Mouse (Mus musculus): ENCODE measurements around the gene Pogk. TPM values are rescaled to one million over a fixed set of nuclear protein-coding genes. Genes with fewer than 3 reads are reported as not detected.

Pogk gene
- total RNA-seq, 1 experiment: 3.5 TPM

DNA sequence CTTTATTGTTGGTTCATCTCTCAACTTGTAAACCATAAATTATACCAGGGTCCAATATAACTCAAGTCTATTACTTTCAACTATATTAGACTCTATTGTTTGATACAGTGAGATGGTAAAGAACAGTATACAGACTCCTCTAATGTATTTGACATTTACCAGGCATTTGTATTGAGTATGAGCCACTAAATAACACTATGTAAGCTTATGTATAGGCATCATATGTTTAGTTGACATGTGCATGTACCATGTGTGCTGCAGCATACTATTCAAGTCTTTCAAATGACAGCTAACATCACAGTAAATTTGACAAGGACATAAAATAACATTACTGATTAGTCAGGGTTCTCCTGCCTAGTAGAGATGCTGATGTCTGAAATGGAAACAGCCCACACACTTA, 46.5 kb downstream of the Pogk start:
- no peak for TF ChIP-seq ZC3H11A (IDR thresholded peaks at IDR 0.05; ENCODE audit: borderline replicate concordance, low read depth, low read length)
- no peak for TF ChIP-seq ZNF384 (IDR thresholded peaks at IDR 0.05; ENCODE audit: low read depth, low read length)
- TF ChIP-seq MAFK (IDR thresholded peaks at IDR 0.05; ENCODE audit: insufficient read depth, low read depth, low read length): no peak
- TF ChIP-seq HCFC1 (IDR thresholded peaks at IDR 0.05; ENCODE audit: borderline replicate concordance, insufficient read depth, low read length): no peak
- no peak for TF ChIP-seq CHD2 (IDR thresholded peaks at IDR 0.05; ENCODE audit: low read depth, low read length)
- Histone ChIP-seq H3K4me1 (ENCODE audit: control insufficient read depth in 2 of 2, insufficient read depth in 2 of 2, low read length in 2 of 2, poor library complexity in 1 of 2) (no peaks in the 10 kb centered on the region), H3K4me3 (ENCODE audit: insufficient read depth in 1 of 2, low read depth in 1 of 2, low read length in 2 of 2, poor library complexity in 1 of 2, severe bottlenecking in 1 of 2) (no peak overlapping the region), H3K27ac (ENCODE audit: insufficient read depth, low read depth, low read length, poor library complexity, severe bottlenecking) (no peak overlapping the region), H3K9me3 (ENCODE audit: control insufficient read depth, insufficient read depth, low read depth, low read length) (no peaks in the 10 kb centered on the region), H3K36me3 (ENCODE audit: control insufficient read depth, insufficient read depth, low read length, poor library complexity, severe bottlenecking) (no peaks in the 10 kb centered on the region), H3K9ac (ENCODE audit: insufficient read depth, low read depth, low read length, poor library complexity, severe bottlenecking) (no peak overlapping the region)
- in situ Hi-C loops (cut with MboI; ENCODE audit: low sequenced_read_pairs in 2 of 2, unreplicated experiment in 2 of 2): no loop called here
- DNase-seq (ENCODE audit: low read depth, low spot score): no peak

DNA sequence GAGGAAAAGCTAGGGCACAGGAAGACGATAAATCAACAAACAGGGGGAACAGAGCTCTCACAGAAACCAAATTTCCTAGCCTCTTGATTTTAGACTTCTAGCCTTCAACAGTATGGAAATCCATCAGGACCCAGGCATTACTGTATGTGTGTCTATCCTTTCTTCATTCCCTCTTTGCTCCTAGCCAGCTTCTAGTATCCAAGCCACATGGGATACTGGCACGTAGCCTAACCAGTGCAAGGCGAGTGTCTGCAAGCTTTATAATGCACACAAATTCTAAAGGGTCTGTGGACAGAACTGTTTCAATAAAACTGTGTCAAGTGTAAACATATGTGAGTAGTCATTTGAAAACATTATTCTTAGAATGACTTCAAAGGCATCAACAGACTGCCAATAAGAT, 47.0 kb downstream of the Pogk start:
- no peak overlapping the region for H3K4me3 ChIP-seq (ENCODE audit: insufficient read depth in 1 of 2, low read depth in 1 of 2, low read length in 2 of 2, poor library complexity in 1 of 2, severe bottlenecking in 1 of 2)
- no peaks in the 10 kb centered on the region for H3K9me3 ChIP-seq (ENCODE audit: control insufficient read depth, insufficient read depth, low read depth, low read length)
- no peak for DNase-seq (ENCODE audit: low read depth, low spot score)
- no peak for TF ChIP-seq MAFK (IDR thresholded peaks at IDR 0.05; ENCODE audit: insufficient read depth, low read depth, low read length)
- TF ChIP-seq CHD2 (IDR thresholded peaks at IDR 0.05; ENCODE audit: low read depth, low read length): no peak
- no peak for TF ChIP-seq HCFC1 (IDR thresholded peaks at IDR 0.05; ENCODE audit: borderline replicate concordance, insufficient read depth, low read length)
- TF ChIP-seq ZC3H11A (IDR thresholded peaks at IDR 0.05; ENCODE audit: borderline replicate concordance, low read depth, low read length): no peak
- TF ChIP-seq ZNF384 (IDR thresholded peaks at IDR 0.05; ENCODE audit: low read depth, low read length): no peak
- no peaks in the 10 kb centered on the region for H3K4me1 ChIP-seq (ENCODE audit: control insufficient read depth in 2 of 2, insufficient read depth in 2 of 2, low read length in 2 of 2, poor library complexity in 1 of 2)
- no peak overlapping the region for H3K9ac ChIP-seq (ENCODE audit: insufficient read depth, low read depth, low read length, poor library complexity, severe bottlenecking)
- H3K36me3 ChIP-seq (ENCODE audit: control insufficient read depth, insufficient read depth, low read length, poor library complexity, severe bottlenecking): no peaks in the 10 kb centered on the region
- in situ Hi-C loops (cut with MboI; ENCODE audit: low sequenced_read_pairs in 2 of 2, unreplicated experiment in 2 of 2): no loop called here
- H3K27ac ChIP-seq (ENCODE audit: insufficient read depth, low read depth, low read length, poor library complexity, severe bottlenecking): no peak overlapping the region

DNA sequence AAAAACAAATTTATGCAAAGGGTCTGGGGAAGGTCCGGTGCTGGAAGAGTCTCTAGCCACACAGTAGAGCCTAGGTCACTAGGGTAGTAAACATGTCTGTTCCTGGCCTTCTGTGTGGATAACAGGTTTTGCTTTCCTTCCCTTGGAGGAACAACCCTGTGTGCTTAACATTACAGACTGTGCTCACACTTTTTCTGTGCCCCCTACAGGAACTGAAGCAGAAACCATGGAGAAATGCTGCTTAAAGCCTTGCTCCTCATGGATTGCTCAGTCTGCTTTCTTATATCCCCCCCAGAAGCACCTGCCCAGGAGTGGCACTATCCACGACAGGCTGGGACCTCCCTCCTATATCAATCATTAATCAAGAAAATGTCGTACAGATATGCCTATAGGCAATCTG, 47.8 kb downstream of the Pogk start:
- in situ Hi-C loops (cut with MboI; ENCODE audit: low sequenced_read_pairs in 2 of 2, unreplicated experiment in 2 of 2): no loop called here
- no peaks in the 10 kb centered on the region for H3K36me3 ChIP-seq (ENCODE audit: control insufficient read depth, insufficient read depth, low read length, poor library complexity, severe bottlenecking)
- H3K27ac ChIP-seq (ENCODE audit: insufficient read depth, low read depth, low read length, poor library complexity, severe bottlenecking): no peak overlapping the region
- no peak overlapping the region for H3K4me3 ChIP-seq (ENCODE audit: insufficient read depth in 1 of 2, low read depth in 1 of 2, low read length in 2 of 2, poor library complexity in 1 of 2, severe bottlenecking in 1 of 2)
- TF ChIP-seq MAFK (IDR thresholded peaks at IDR 0.05; ENCODE audit: insufficient read depth, low read depth, low read length) (no peak), HCFC1 (IDR thresholded peaks at IDR 0.05; ENCODE audit: borderline replicate concordance, insufficient read depth, low read length) (no peak), ZC3H11A (IDR thresholded peaks at IDR 0.05; ENCODE audit: borderline replicate concordance, low read depth, low read length) (no peak), CHD2 (IDR thresholded peaks at IDR 0.05; ENCODE audit: low read depth, low read length) (no peak), ZNF384 (IDR thresholded peaks at IDR 0.05; ENCODE audit: low read depth, low read length) (no peak)
- no peaks in the 10 kb centered on the region for H3K4me1 ChIP-seq (ENCODE audit: control insufficient read depth in 2 of 2, insufficient read depth in 2 of 2, low read length in 2 of 2, poor library complexity in 1 of 2)
- no peak overlapping the region for H3K9ac ChIP-seq (ENCODE audit: insufficient read depth, low read depth, low read length, poor library complexity, severe bottlenecking)
- no peak for DNase-seq (ENCODE audit: low read depth, low spot score)
- H3K9me3 ChIP-seq (ENCODE audit: control insufficient read depth, insufficient read depth, low read depth, low read length): no peaks in the 10 kb centered on the region

DNA sequence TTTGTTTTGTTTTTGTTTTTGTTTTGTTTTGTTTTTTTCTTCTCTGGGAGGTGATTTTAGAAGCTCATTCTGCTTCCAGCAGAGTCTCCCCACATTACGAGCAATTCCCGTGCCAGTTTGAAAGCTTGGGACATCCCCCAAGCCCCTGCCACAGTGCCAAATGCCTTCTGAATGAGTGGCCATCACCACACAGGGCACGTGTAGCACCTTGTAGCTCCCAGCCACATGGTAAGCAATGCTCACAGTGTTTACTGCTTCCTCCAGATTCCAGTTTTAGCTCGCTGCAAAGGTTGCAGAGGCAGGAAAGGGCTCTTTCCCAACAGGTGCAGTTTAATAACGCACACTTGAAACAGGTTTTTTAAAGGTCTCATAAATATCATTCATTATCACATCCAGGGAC, 48.8 kb downstream of the Pogk start:
- Histone ChIP-seq H3K27ac (ENCODE audit: insufficient read depth, low read depth, low read length, poor library complexity, severe bottlenecking) (no peak overlapping the region), H3K36me3 (ENCODE audit: control insufficient read depth, insufficient read depth, low read length, poor library complexity, severe bottlenecking) (no peaks in the 10 kb centered on the region), H3K9me3 (ENCODE audit: control insufficient read depth, insufficient read depth, low read depth, low read length) (no peaks in the 10 kb centered on the region), H3K9ac (ENCODE audit: insufficient read depth, low read depth, low read length, poor library complexity, severe bottlenecking) (no peak overlapping the region), H3K4me3 (ENCODE audit: insufficient read depth in 1 of 2, low read depth in 1 of 2, low read length in 2 of 2, poor library complexity in 1 of 2, severe bottlenecking in 1 of 2) (no peak overlapping the region), H3K4me1 (ENCODE audit: control insufficient read depth in 2 of 2, insufficient read depth in 2 of 2, low read length in 2 of 2, poor library complexity in 1 of 2) (no peaks in the 10 kb centered on the region)
- no peak for DNase-seq (ENCODE audit: low read depth, low spot score)
- in situ Hi-C loops (cut with MboI; ENCODE audit: low sequenced_read_pairs in 2 of 2, unreplicated experiment in 2 of 2): no loop called here
- TF ChIP-seq MAFK (IDR thresholded peaks at IDR 0.05; ENCODE audit: insufficient read depth, low read depth, low read length): no peak
- no peak for TF ChIP-seq CHD2 (IDR thresholded peaks at IDR 0.05; ENCODE audit: low read depth, low read length)
- no peak for TF ChIP-seq HCFC1 (IDR thresholded peaks at IDR 0.05; ENCODE audit: borderline replicate concordance, insufficient read depth, low read length)
- no peak for TF ChIP-seq ZNF384 (IDR thresholded peaks at IDR 0.05; ENCODE audit: low read depth, low read length)
- no peak for TF ChIP-seq ZC3H11A (IDR thresholded peaks at IDR 0.05; ENCODE audit: borderline replicate concordance, low read depth, low read length)

Measured in ES-E14 (cell line).